Mouse (Mus musculus) erythroblast, embryonic 14.5 days (primary cell): Measurements from ENCODE around the gene Gtf3c1. TPM values are rescaled to one million over a fixed set of nuclear protein-coding genes. Genes with fewer than 3 reads are reported as not detected.

Source experiments
- H3K27me3 ChIP-seq: 2 replicates; pipeline ENCODE4 v1.6.1; 2012; ENCODE audit warnings: inconsistent platforms; ENCODE audit not compliant: control insufficient read depth
- H3K36me3 ChIP-seq: 2 replicates; pipeline ENCODE4 v1.6.1; 2012; ENCODE audit warnings: mild to moderate bottlenecking, inconsistent platforms; ENCODE audit not compliant: control insufficient read depth
- H3K4me1 ChIP-seq: 2 replicates; pipeline ENCODE4 v1.6.1; 2012; ENCODE audit warnings: inconsistent platforms; ENCODE audit not compliant: control insufficient read depth
- H3K4me3 ChIP-seq: replicated peaks from 2 replicates; pipeline ENCODE3; 2012; ENCODE audit warnings: moderate library complexity, mild to moderate bottlenecking, inconsistent platforms
- H3K9me3 ChIP-seq: 2 replicates; pipeline ENCODE4 v1.6.1; 2012; ENCODE audit warnings: low read length, inconsistent platforms, mixed read lengths; ENCODE audit not compliant: control insufficient read depth
- GATA1 ChIP-seq: IDR thresholded peaks from 2 replicates; pipeline ENCODE4 v1.6.1; 2012; ENCODE audit warnings: low read length, inconsistent platforms, mixed read lengths
- TAL1 ChIP-seq: IDR thresholded peaks from 3 replicates; pipeline ENCODE4 v1.6.1; 2012; ENCODE audit warnings: low read length, inconsistent platforms, mixed read lengths
- polyA plus RNA-seq: library from polyadenylated mRNA; stranded (reverse); fragments of >175 nt; gene quantifications from 2 replicates; pipeline ENCODE4 v1.2.3, GENCODE M21; 2012

Gene Gtf3c1
- polyA plus RNA-seq, 1 experiment = 2.8 TPM

GRCm38 (mm10) chr7:125637220-125638140 lies 70.1 kb downstream of the Gtf3c1 start:
- TF ChIP-seq TAL1 (no peak), GATA1 (no peak)
- Histone ChIP-seq H3K36me3 (peaks cover 32% of the 10 kb centered on the region), H3K9me3 (no peaks in the 10 kb centered on the region), H3K27me3 (no peaks in the 10 kb centered on the region; the same call in 1 of the 2 replicates), H3K4me3 (no peak overlapping the region), H3K4me1 (no peaks in the 10 kb centered on the region)

- H3K9me3 ChIP-seq = peaks cover 6% of the 10 kb centered on the region
- H3K4me1 ChIP-seq = no peaks in the 10 kb centered on the region
- H3K27me3 ChIP-seq = no peaks in the 10 kb centered on the region; the same call in 1 of the 2 replicates
- no peaks in the 10 kb centered on the region for H3K36me3 ChIP-seq
- H3K4me3 ChIP-seq = no peak overlapping the region
- TF ChIP-seq GATA1 = no peak
- TF ChIP-seq TAL1 = no peak
Observed at GRCm38 (mm10) chr7:125630989-125631388, 76.6 kb downstream of the Gtf3c1 start.

GRCm38 (mm10) chr7:125630317-125630716 lies 77.3 kb downstream of the Gtf3c1 start:
- H3K4me3 ChIP-seq = no peak overlapping the region
- H3K4me1 ChIP-seq = no peaks in the 10 kb centered on the region
- H3K27me3 ChIP-seq = no peaks in the 10 kb centered on the region
- TF ChIP-seq TAL1 (no peak), GATA1 (no peak)
- no peaks in the 10 kb centered on the region for H3K36me3 ChIP-seq
- peaks cover 6% of the 10 kb centered on the region for H3K9me3 ChIP-seq

GRCm38 (mm10) chr7:125625829-125626228 lies 81.8 kb downstream of the Gtf3c1 start:
- Histone ChIP-seq H3K4me1 (no peaks in the 10 kb centered on the region), H3K27me3 (no peaks in the 10 kb centered on the region), H3K9me3 (peaks cover 6% of the 10 kb centered on the region), H3K36me3 (no peaks in the 10 kb centered on the region), H3K4me3 (no peak overlapping the region)
- TF ChIP-seq GATA1 (no peak), TAL1 (no peak)

- H3K4me3 ChIP-seq = no peak overlapping the region
- no peaks in the 10 kb centered on the region for H3K36me3 ChIP-seq
- no peaks in the 10 kb centered on the region for H3K4me1 ChIP-seq
- no peak for TF ChIP-seq GATA1
- TF ChIP-seq TAL1 = no peak
- H3K9me3 ChIP-seq = peaks cover 6% of the 10 kb centered on the region
- H3K27me3 ChIP-seq = no peaks in the 10 kb centered on the region
Observed at GRCm38 (mm10) chr7:125625219-125625618, 82.4 kb downstream of the Gtf3c1 start.

- no peaks in the 10 kb centered on the region for H3K36me3 ChIP-seq
- H3K4me1 ChIP-seq = no peaks in the 10 kb centered on the region
- no peaks in the 10 kb centered on the region for H3K9me3 ChIP-seq
- no peak overlapping the region for H3K4me3 ChIP-seq
- TF ChIP-seq TAL1 = no peak
- no peak for TF ChIP-seq GATA1
- H3K27me3 ChIP-seq = no peaks in the 10 kb centered on the region
Observed at GRCm38 (mm10) chr7:125622741-125623685, 84.6 kb downstream of the Gtf3c1 start.

GRCm38 (mm10) chr7:125620077-125620476 lies 87.5 kb downstream of the Gtf3c1 start:
- H3K4me1 ChIP-seq = no peaks in the 10 kb centered on the region
- no peak overlapping the region for H3K4me3 ChIP-seq
- no peaks in the 10 kb centered on the region for H3K9me3 ChIP-seq
- no peaks in the 10 kb centered on the region for H3K36me3 ChIP-seq
- TF ChIP-seq TAL1 (no peak), GATA1 (no peak)
- H3K27me3 ChIP-seq = no peaks in the 10 kb centered on the region

GRCm38 (mm10) chr7:125618016-125618415 lies 89.6 kb downstream of the Gtf3c1 start:
- Histone ChIP-seq H3K4me3 (no peak overlapping the region), H3K9me3 (no peaks in the 10 kb centered on the region), H3K36me3 (no peaks in the 10 kb centered on the region), H3K27me3 (no peaks in the 10 kb centered on the region), H3K4me1 (no peaks in the 10 kb centered on the region)
- no peak for TF ChIP-seq GATA1
- no peak for TF ChIP-seq TAL1

- no peaks in the 10 kb centered on the region for H3K4me1 ChIP-seq
- no peaks in the 10 kb centered on the region for H3K27me3 ChIP-seq
- TF ChIP-seq TAL1 (no peak), GATA1 (no peak)
- H3K4me3 ChIP-seq = no peak overlapping the region
- H3K36me3 ChIP-seq = no peaks in the 10 kb centered on the region
- no peaks in the 10 kb centered on the region for H3K9me3 ChIP-seq
Observed at GRCm38 (mm10) chr7:125615453-125615852, 92.1 kb downstream of the Gtf3c1 start.
